Comparison of ENCODE assay signal across 7 mouse cellular contexts in the genomic region with DNA sequence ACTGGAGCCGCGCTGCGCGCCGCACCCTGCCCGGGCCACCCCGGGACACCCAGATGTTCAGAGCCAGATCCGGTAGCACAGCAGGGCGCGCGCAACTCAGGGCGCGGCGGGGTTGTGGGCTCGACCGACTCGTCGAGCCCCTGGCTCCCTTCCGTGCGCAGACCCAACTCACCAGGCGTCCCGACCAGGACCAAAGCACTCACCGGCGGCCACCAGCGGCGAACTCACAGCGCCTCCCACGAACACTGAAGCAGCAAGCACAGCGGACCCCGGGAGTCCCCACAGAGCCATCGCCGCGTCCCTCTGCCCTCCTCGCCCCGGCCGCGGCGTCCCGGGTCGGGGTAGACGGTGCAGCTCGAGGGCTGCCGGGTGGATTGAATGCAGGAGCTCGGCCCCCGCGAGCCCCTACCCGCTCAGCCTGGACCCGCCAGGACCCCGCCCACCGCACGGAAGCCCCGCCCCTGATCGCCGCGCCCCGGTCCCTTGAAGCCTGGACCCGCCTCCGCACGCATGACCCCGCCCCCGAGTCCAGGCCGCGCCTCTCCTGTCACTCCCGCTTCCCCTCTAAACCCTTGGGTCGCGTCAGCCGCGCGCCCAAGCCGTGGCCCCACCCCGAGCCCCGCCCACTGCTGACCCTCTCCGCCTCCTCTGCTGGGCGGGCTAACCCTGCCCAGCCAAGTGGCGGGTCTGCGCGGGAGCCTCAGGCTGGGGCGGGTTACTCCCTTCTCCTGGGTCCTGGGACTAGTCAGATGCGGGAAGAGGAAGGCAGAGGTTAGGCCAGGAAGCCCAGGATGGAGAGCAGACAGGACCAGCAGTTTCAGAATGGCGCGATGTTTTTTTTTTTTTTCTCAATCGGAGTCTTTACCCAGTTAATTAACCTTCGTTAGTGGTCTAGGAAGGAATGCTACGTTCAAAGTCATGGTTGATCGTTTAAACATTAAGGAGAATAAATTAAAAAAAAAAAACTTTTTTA. TPM values are rescaled to one million over a fixed set of nuclear protein-coding genes. Genes with fewer than 3 reads are reported as not detected.
A peak's percentile ranks its signal among the peaks of the same experiment; 100 is the strongest.
DNase-seq lines count a peak whose midpoint lies in the region; ATAC-seq lines count a peak whose summit lies in the region.

A gene (minus strand): TSS at position 455 of the 973 bp plus-strand sequence.

- intact Hi-C loops in gastrocnemius, postnatal 36 days (cut with DNase I) = no loop called here
- intact Hi-C loops in left cerebral cortex, postnatal 25 days (cut with DNase I) = loop anchor here (2.0 to 5.0 kb wide), 3 partner anchors 61 to 124 kb away; a partner anchor contains a TSS

- H3K27ac ChIP-seq in intestine, embryonic 15.5 days = peak within 1 kb of the TSS; percentile 87
- H3K27ac ChIP-seq in midbrain, embryonic 10.5 days (replicated peaks) = peak within 1 kb of the TSS; percentile 90

- H3K4me1 ChIP-seq in intestine, embryonic 15.5 days (replicated peaks) = peaks cover 11% of the 10 kb centered on the region
- peaks cover 41% of the 10 kb centered on the region for H3K4me1 ChIP-seq in midbrain, embryonic 10.5 days

- 1% methylated on average over 73 of the region's 85 CpGs for WGBS in intestine, embryonic 15.5 days
- WGBS in midbrain, embryonic 10.5 days = 2% methylated on average over 72 of the region's 85 CpGs

- peak within 1 kb of the TSS; percentile 78 for H3K4me3 ChIP-seq in intestine, embryonic 15.5 days (replicated peaks)
- H3K4me3 ChIP-seq in midbrain, embryonic 10.5 days = peak within 1 kb of the TSS; percentile 81

- no peaks in the 10 kb centered on the region for H3K27me3 ChIP-seq in intestine, embryonic 15.5 days (replicated peaks)
- no peaks in the 10 kb centered on the region for H3K27me3 ChIP-seq in midbrain, embryonic 10.5 days (ENCODE audit: low read depth, poor library complexity, severe bottlenecking)

- H3K9ac ChIP-seq in intestine, embryonic 15.5 days = peak within 1 kb of the TSS; percentile 81

- H3K4me2 ChIP-seq in intestine, embryonic 15.5 days (replicated peaks) = peak within 1 kb of the TSS; percentile 79

- DNase-seq in adrenal gland, adult 2 months = peak; percentile 100
- DNase-seq in embryo, embryonic 11.5 days (ENCODE audit: low read depth, low spot score) = peak; percentile 95
- peak; percentile 99 to 100 for DNase-seq in gastrocnemius, postnatal 36 days
- peak; percentile 87 to 92 for DNase-seq in left cerebral cortex, postnatal 25 days (ENCODE audit: low spot score in 2 of 2)
- peak; percentile 100 for DNase-seq in midbrain, embryonic 10.5 days (ENCODE audit: low spot score)
- peak; percentile 91 for DNase-seq in right cerebral cortex, postnatal 4 days

- no peaks in the 10 kb centered on the region for H3K9me3 ChIP-seq in intestine, embryonic 15.5 days
- H3K9me3 ChIP-seq in midbrain, embryonic 10.5 days (replicated peaks) = no peaks in the 10 kb centered on the region

- peak; percentile 97 for ATAC-seq in intestine, embryonic 15.5 days

- H3K36me3 ChIP-seq in intestine, embryonic 15.5 days = no peaks in the 10 kb centered on the region
- no peaks in the 10 kb centered on the region for H3K36me3 ChIP-seq in midbrain, embryonic 10.5 days

RNA-seq across cellular contexts. Expression of the gene that starts here (rescaled TPM):
- 10 to 100 TPM; 53.6 to 69.5 TPM for total RNA-seq in adrenal gland, adult 2 months (2021)
- 21.7 and 27.0 TPM in 2 replicates for polyA plus RNA-seq in adrenal gland, adult 2 months (2012; rRNA removed)
- total RNA-seq in gastrocnemius, postnatal 36 days (2021) = 10 to 100 TPM in 1 of 2 experiments, 1 to 10 TPM in 1; 9.7 to 10.2 TPM
- polyA plus RNA-seq in intestine, embryonic 15.5 days (2015; fragmentation: Nextera tagmentation; extraction: Ambion mirVana) = 16.6 and 19.0 TPM in 2 replicates
- 10 to 100 TPM; 10.6 to 11.7 TPM for total RNA-seq in left cerebral cortex, postnatal 25 days (2021)
- polyA plus RNA-seq in midbrain, embryonic 10.5 days (2016; fragmentation: Nextera tagmentation; extraction: Ambion mirVana) = 11.8 and 12.5 TPM in 2 replicates

Comparison
In these comparisons a context has a peak if more than half of its experiments do, and no peak if none do; other contexts are left out.
1. Peak in every context shown above with its lines: DNase-seq, ATAC-seq, H3K4me3 ChIP-seq and H3K27ac ChIP-seq.
2. RNA of the gene that starts here (total RNA-seq): 53.6 to 69.5 TPM in adrenal gland, adult 2 months; 10.6 to 11.7 TPM in left cerebral cortex, postnatal 25 days and 9.7 to 10.2 TPM in gastrocnemius, postnatal 36 days; every median in the first group is over 4 times any median in the second.